Comparison of ENCODE assay signal across 10 mouse cellular contexts in the genomic region with DNA sequence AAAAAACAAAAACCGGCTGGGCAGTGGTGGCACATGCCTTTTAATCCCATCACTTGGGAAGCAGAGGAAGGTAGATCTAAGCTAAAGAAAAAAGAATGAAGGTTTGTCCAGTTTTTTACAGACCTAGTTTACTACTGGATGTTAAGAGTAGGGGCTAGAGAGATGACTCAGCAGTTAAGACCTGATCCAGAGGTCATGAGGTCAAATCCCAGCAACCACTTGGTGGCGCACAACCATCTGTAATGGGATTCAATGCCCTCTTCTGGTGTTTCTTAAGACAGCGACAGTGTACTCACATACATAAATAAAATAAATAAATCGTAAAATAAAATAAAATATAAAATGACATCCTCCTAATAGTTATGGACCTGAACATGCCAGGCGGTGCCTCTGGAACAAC. TPM values are rescaled to one million over a fixed set of nuclear protein-coding genes. Genes with fewer than 3 reads are reported as not detected.
DNase-seq lines count a peak whose midpoint lies in the region; TF ChIP-seq lines count a peak whose summit lies in the region.
"Had no signal": no experiment of that assay in that cellular context is flagged by ENCODE, and none has a peak within 500 bp of the region (broad histone marks: within the 10 kb centered on the region; RNA-seq: fewer than 3 reads in every experiment).

No protein-coding gene starts in this region.

- H3K27ac ChIP-seq in layer of hippocampus, adult 2 months = no peak overlapping the region
- no peak overlapping the region for H3K27ac ChIP-seq in MEL (ENCODE audit: control insufficient read depth, low read depth, low read length)

- no peak overlapping the region for H3K4me3 ChIP-seq in layer of hippocampus, adult 2 months
- no peak overlapping the region for H3K4me3 ChIP-seq in MEL (ENCODE audit: control insufficient read depth in 1 of 2, insufficient read depth in 1 of 2, low read depth in 2 of 2, low read length in 2 of 2)
- H3K4me3 ChIP-seq: erythroblast, embryonic 14.5 days; megakaryocyte, embryonic 14.5 days had no signal

- no peaks in the 10 kb centered on the region for H3K4me1 ChIP-seq in MEL (ENCODE audit: control insufficient read depth in 1 of 2, insufficient read depth in 2 of 2, low read length in 2 of 2)
- H3K4me1 ChIP-seq: megakaryocyte, embryonic 14.5 days had no signal

- H3K79me2 ChIP-seq in MEL (ENCODE audit: control insufficient read depth, insufficient read depth, low read length, poor library complexity) = no peaks in the 10 kb centered on the region

- H3K27me3 ChIP-seq in MEL (ENCODE audit: control insufficient read depth in 1 of 2, insufficient read depth in 2 of 2, low read length in 2 of 2) = no peaks in the 10 kb centered on the region
- H3K27me3 ChIP-seq: megakaryocyte, embryonic 14.5 days had no signal

- peak; percentile 71 for TF ChIP-seq CTCF in layer of hippocampus, adult 2 months (conservative IDR thresholded peaks at IDR 0.05)
- peak; percentile 12 to 53 (median 41); a peak in 4 of 6 replicates for TF ChIP-seq CTCF in MEL (IDR thresholded peaks at IDR 0.05 in 2 of 3, conservative IDR thresholded peaks at IDR 0.05 in 1 of 3; ENCODE audit: control insufficient read depth in 1 of 3, insufficient read depth in 1 of 3, low read depth in 2 of 3, low read length in 3 of 3, poor library complexity in 1 of 3, severe bottlenecking in 1 of 3)

- TF ChIP-seq RAD21 in MEL (IDR thresholded peaks at IDR 0.05; ENCODE audit: low read depth, low read length) = no peak; the same call in none of the 2 replicates

- DNase-seq in layer of hippocampus, adult 2 months (ENCODE audit: low spot score in 2 of 2) = no peak
- DNase-seq in layer of hippocampus, adult 8-10 months (ENCODE audit: low spot score in 2 of 2) = no peak
- no peak for DNase-seq in MEL (ENCODE audit: low read depth, low spot score)
- DNase-seq in c-Kit-positive CD71-negative TER-119-negative erythroid progenitor cells, embryonic 14.5 days (ENCODE audit: low read depth) = peak; percentile 4
- DNase-seq in gastrocnemius, postnatal 36 days = peak; percentile 33 to 37
- DNase-seq in lung, postnatal 10 days = peak; percentile 71
- DNase-seq in neural tube, embryonic 10.5 days (ENCODE audit: extremely low spot score, low spot score) = no peak
- DNase-seq in layer of hippocampus, postnatal 14 days (ENCODE audit: low spot score in 2 of 2) = no peak

- no peak overlapping the region for H3K9ac ChIP-seq in MEL (ENCODE audit: control insufficient read depth, low read depth, low read length, poor library complexity, severe bottlenecking)

- TF ChIP-seq POLR2A in MEL (IDR thresholded peaks at IDR 0.05; ENCODE audit: control insufficient read depth in 1 of 2, insufficient read depth in 1 of 2, low read depth in 1 of 2, low read length in 2 of 2, poor library complexity in 1 of 2) = no peak

- peaks cover 0 to 15% of the 10 kb centered on the region in 2 experiments; a peak in 2 of 4 replicates for H3K36me3 ChIP-seq in MEL (ENCODE audit: control insufficient read depth in 1 of 2, insufficient read depth in 2 of 2, low read length in 2 of 2)

- TF ChIP-seq EP300 in MEL (IDR thresholded peaks at IDR 0.05; ENCODE audit: low read depth in 1 of 2, low read length in 2 of 2) = no peak

- intact Hi-C loops in gastrocnemius, postnatal 36 days (cut with DNase I) = loop anchor here (2.0 kb wide), 1 partner anchor 109 kb away; no protein-coding TSS in a partner anchor

- no peaks in the 10 kb centered on the region for H3K9me3 ChIP-seq in MEL (replicated peaks; ENCODE audit: insufficient read depth, low read length)
- H3K9me3 ChIP-seq: megakaryocyte, embryonic 14.5 days had no signal

TF ChIP-seq in MEL, 35 proteins besides CTCF, POLR2A, EP300 and RAD21:
- TF ChIP-seq UBTF (IDR thresholded peaks at IDR 0.05; ENCODE audit: borderline replicate concordance, insufficient read depth, low read depth, low read length) (no peak), SIN3A (IDR thresholded peaks at IDR 0.05; ENCODE audit: low read length) (no peak), NELFE (IDR thresholded peaks at IDR 0.05; ENCODE audit: low read depth, low read length) (no peak), ZNF384 (IDR thresholded peaks at IDR 0.05; ENCODE audit: low read depth, low read length) (no peak), BHLHE40 (IDR thresholded peaks at IDR 0.05; ENCODE audit: borderline replicate concordance, low read depth, low read length) (no peak), SMC3 (IDR thresholded peaks at IDR 0.05; ENCODE audit: low read depth, low read length) (peak; percentile 13; the same call in 1 of the 2 replicates), MYC (IDR thresholded peaks at IDR 0.05; ENCODE audit: low read depth, low read length) (no peak)

RNA-seq across cellular contexts. Expression of gene Brwd1, which starts 38.2 kb away (rescaled TPM):
- 100 to 1,000 TPM; 141 to 150 TPM for total RNA-seq in layer of hippocampus, adult 2 months (2021)
- total RNA-seq in layer of hippocampus, adult 8-10 months (2022) = 100 to 1,000 TPM; 128 to 157 (median 145) TPM
- total RNA-seq in MEL (2012; rRNA removed) = 33.7 and 41.0 TPM in 2 replicates
- polyA plus RNA-seq in MEL (2012; ENCODE audit: insufficient read depth in 1 of 2, insufficient read length in 2 of 2, low read depth in 1 of 2, low replicate concordance in 2 of 2, missing spikeins in 1 of 2) = 10 to 100 TPM; 27.1 to 77.1 TPM
- total RNA-seq in gastrocnemius, postnatal 36 days (2021) = 10 to 100 TPM; 51.2 to 56.2 TPM
- total RNA-seq in layer of hippocampus, postnatal 14 days (2021) = 100 to 1,000 TPM; 119 to 123 TPM

RNA-seq across cellular contexts. Expression of gene Psmg1, which starts 53.3 kb away (rescaled TPM):
- 10 to 100 TPM; 13.7 to 15.6 TPM for total RNA-seq in layer of hippocampus, adult 2 months (2021)
- total RNA-seq in layer of hippocampus, adult 8-10 months (2022) = 10 to 100 TPM; 15.7 to 20.1 (median 19.6) TPM
- 112 and 115 TPM in 2 replicates for total RNA-seq in MEL (2012; rRNA removed)
- polyA plus RNA-seq in MEL (2012; ENCODE audit: insufficient read depth in 1 of 2, insufficient read length in 2 of 2, low read depth in 1 of 2, low replicate concordance in 2 of 2, missing spikeins in 1 of 2) = 100 to 1,000 TPM in 1 of 2 experiments, not detected in 1; 169 TPM
- 10 to 100 TPM in 1 of 2 experiments, 1 to 10 TPM in 1; 8.7 to 12.1 TPM for total RNA-seq in gastrocnemius, postnatal 36 days (2021)
- 10 to 100 TPM; 16.0 to 16.9 TPM for total RNA-seq in layer of hippocampus, postnatal 14 days (2021)

Comparison
In these comparisons a context has a peak if more than half of its experiments do, and no peak if none do; other contexts are left out.
1. DNase-seq: peak in c-Kit-positive CD71-negative TER-119-negative erythroid progenitor cells, embryonic 14.5 days (single experiment), gastrocnemius, postnatal 36 days (2 of 2) and lung, postnatal 10 days (single experiment); none in layer of hippocampus, adult 2 months (0 of 2), layer of hippocampus, adult 8-10 months (0 of 2), MEL (single experiment), neural tube, embryonic 10.5 days (single experiment) and layer of hippocampus, postnatal 14 days (0 of 2).